Mouse (Mus musculus) megakaryocyte, embryonic 14.5 days (primary cell): ENCODE measurements at regions not wholly inside any gene's neighbourhood (a gene's known extent, or its start where the extent isn't known, plus 50 kb on each side); places are given as distances from the start of the nearest gene placed in this dataset.

Source experiments
- FLI1 ChIP-seq: IDR thresholded peaks from 2 replicates; pipeline ENCODE4 v1.6.1; 2012; ENCODE audit warnings: low read length, inconsistent platforms, mixed read lengths
- GATA1 ChIP-seq: IDR thresholded peaks from 3 replicates; pipeline ENCODE4 v1.6.1; 2012; ENCODE audit warnings: mixed read lengths, low read length, inconsistent platforms, borderline replicate concordance

DNA sequence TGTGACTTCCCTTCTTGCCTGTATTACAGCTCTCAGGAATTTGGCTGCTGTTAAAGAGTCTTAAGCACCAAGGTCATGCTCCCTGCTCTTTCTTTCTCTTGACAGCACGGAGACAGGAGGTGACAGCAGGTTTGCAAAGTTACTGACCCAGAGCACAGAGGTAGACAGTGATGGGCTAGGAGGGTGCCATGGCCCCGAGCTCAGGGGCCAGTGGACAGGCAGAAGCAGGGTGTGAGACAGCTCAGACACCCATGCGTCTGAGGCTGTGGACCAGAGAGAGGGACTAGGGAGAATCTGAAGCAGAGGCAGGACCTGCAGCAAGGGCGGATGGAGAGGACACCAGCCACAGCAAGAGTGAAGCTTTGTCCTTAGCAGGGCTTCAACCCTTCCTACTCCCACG lies 119.3 kb upstream of the Tdrd3 start:
- TF ChIP-seq GATA1 (no peak), FLI1 (no peak)
